Mouse (Mus musculus): ENCODE data around the gene Cbl. TPM values are rescaled to one million over a fixed set of nuclear protein-coding genes. Genes with fewer than 3 reads are reported as not detected.

Cbl gene
- polyA plus RNA-seq, 1 experiment from 2014 or later = 22.9 TPM

DNA sequence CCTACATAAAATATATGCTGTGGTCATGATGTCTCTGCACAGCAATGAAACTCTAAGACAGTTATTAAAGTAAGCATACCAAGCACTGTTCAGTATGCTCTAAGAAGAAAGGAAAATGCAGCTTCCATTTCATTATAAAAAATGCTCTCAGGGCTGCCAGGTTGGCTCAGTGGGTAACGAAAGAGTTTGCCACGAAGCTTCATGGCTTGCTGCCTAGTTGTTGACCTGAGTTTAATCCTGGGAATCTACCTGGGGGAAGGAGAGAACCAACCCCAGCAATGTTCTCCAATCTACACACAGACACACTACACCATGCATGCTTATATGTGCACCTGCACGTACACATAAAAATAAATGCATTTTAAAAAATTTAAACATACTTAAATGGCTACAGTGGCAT, 34.7 kb downstream of the Cbl start:
- no peak overlapping the region for H3K4me3 ChIP-seq (replicated peaks)
- peaks cover 53% of the 10 kb centered on the region for H3K36me3 ChIP-seq
- no peak for ATAC-seq (replicated peaks; ENCODE audit: low FRiP score)
- peak overlapping the region; percentile 58; the same call in 1 of the 2 replicates for H3K27ac ChIP-seq
- WGBS = 84% methylated on average over 3 of the region's 3 CpGs
- H3K4me1 ChIP-seq = no peaks in the 10 kb centered on the region
- no peaks in the 10 kb centered on the region for H3K27me3 ChIP-seq
- no peak overlapping the region for H3K9ac ChIP-seq
- no peak overlapping the region for H3K4me2 ChIP-seq
- no peaks in the 10 kb centered on the region for H3K9me3 ChIP-seq (replicated peaks)

GRCm38 (mm10) chr9:44196354-44196753, 37.5 kb downstream of the Cbl start:
- Histone ChIP-seq H3K27me3 (no peaks in the 10 kb centered on the region), H3K27ac (no peak overlapping the region), H3K4me2 (no peak overlapping the region), H3K9ac (no peak overlapping the region), H3K36me3 (peaks cover 51% of the 10 kb centered on the region), H3K4me3 (replicated peaks) (no peak overlapping the region), H3K9me3 (replicated peaks) (no peaks in the 10 kb centered on the region), H3K4me1 (no peaks in the 10 kb centered on the region)
- 95% methylated on average over 4 of the region's 4 CpGs for WGBS
- no peak for ATAC-seq (replicated peaks; ENCODE audit: low FRiP score)

- WGBS = 57% methylated on average over 1 of the region's 1 CpGs
- Histone ChIP-seq H3K9me3 (replicated peaks) (no peaks in the 10 kb centered on the region), H3K9ac (no peak overlapping the region), H3K27me3 (no peaks in the 10 kb centered on the region), H3K4me2 (no peak overlapping the region), H3K4me1 (no peaks in the 10 kb centered on the region), H3K36me3 (peaks cover 33% of the 10 kb centered on the region), H3K27ac (no peak overlapping the region), H3K4me3 (replicated peaks) (no peak overlapping the region)
- ATAC-seq (replicated peaks; ENCODE audit: low FRiP score) = no peak
Observed at GRCm38 (mm10) chr9:44194000-44194399, 39.8 kb downstream of the Cbl start.

GRCm38 (mm10) chr9:44192794-44193193, 41.1 kb downstream of the Cbl start:
- no peaks in the 10 kb centered on the region for H3K4me1 ChIP-seq
- no peak overlapping the region for H3K9ac ChIP-seq

DNA sequence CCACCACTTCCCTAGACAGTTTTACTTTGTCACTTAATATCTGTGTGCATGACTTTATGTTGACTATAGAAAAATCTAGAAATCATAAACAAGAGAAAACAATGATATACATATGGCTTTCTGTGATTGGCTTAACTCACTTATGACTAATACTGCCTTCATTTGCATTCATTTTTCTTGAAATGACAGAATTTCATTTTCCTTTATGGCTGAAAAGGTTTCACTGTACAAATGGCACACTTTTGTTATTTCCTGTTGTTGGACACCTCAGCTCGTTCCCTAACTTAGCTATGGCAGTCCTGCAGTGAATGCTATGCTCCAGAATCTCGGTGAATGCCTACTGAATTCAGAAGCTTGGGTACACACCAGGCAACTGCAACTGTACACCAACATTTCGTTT, 41.5 kb downstream of the Cbl start:
- Histone ChIP-seq H3K4me2 (no peak overlapping the region), H3K36me3 (peaks cover 18% of the 10 kb centered on the region), H3K27ac (no peak overlapping the region), H3K9me3 (replicated peaks) (no peaks in the 10 kb centered on the region), H3K4me1 (no peaks in the 10 kb centered on the region), H3K9ac (no peak overlapping the region), H3K4me3 (replicated peaks) (no peak overlapping the region), H3K27me3 (no peaks in the 10 kb centered on the region)
- no peak for ATAC-seq (replicated peaks; ENCODE audit: low FRiP score)
- WGBS = 88% methylated on average over 3 of the region's 3 CpGs

More at GRCm38 (mm10) chr9:44192794-44193193, 41.1 kb downstream of the Cbl start:
- 96% methylated on average over 5 of the region's 5 CpGs for WGBS
- Histone ChIP-seq H3K36me3 (peaks cover 23% of the 10 kb centered on the region), H3K27me3 (no peaks in the 10 kb centered on the region), H3K9me3 (replicated peaks) (no peaks in the 10 kb centered on the region), H3K4me2 (no peak overlapping the region), H3K4me3 (replicated peaks) (no peak overlapping the region), H3K27ac (no peak overlapping the region)
- ATAC-seq (replicated peaks; ENCODE audit: low FRiP score) = no peak

GRCm38 (mm10) chr9:44191166-44191565, 42.7 kb downstream of the Cbl start:
- peaks cover 14% of the 10 kb centered on the region for H3K36me3 ChIP-seq
- H3K4me1 ChIP-seq = no peaks in the 10 kb centered on the region
- no peak for ATAC-seq (replicated peaks; ENCODE audit: low FRiP score)
- no peak overlapping the region for H3K9ac ChIP-seq
- H3K9me3 ChIP-seq (replicated peaks) = no peaks in the 10 kb centered on the region
- WGBS = 66% methylated on average over 3 of the region's 3 CpGs
- no peaks in the 10 kb centered on the region for H3K27me3 ChIP-seq
- no peak overlapping the region for H3K4me2 ChIP-seq
- H3K4me3 ChIP-seq (replicated peaks) = no peak overlapping the region
- H3K27ac ChIP-seq = no peak overlapping the region

DNA sequence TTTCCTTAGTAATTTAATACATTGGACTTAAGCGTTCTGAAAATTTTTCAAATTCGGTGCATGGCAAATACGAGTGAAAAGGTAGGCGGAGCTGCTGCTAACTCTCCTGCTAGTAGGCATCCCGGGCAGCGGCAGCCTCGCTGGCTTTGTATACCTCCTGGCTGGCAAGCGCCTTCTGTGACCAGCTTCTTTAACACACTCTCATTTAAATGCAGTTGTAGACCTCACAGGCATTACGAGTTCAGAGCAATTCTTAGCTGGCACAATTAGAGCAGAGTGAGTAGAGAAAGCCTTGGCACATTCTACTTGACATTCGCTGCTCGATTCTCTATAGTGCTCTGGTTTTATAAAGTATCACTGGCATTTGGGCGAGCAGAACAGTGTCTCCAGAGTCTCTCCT, 45.6 kb downstream of the Cbl start:
- H3K27ac ChIP-seq = no peak overlapping the region
- ATAC-seq (replicated peaks; ENCODE audit: low FRiP score) = no peak
- 84% methylated on average over 12 of the region's 12 CpGs for WGBS

DNA sequence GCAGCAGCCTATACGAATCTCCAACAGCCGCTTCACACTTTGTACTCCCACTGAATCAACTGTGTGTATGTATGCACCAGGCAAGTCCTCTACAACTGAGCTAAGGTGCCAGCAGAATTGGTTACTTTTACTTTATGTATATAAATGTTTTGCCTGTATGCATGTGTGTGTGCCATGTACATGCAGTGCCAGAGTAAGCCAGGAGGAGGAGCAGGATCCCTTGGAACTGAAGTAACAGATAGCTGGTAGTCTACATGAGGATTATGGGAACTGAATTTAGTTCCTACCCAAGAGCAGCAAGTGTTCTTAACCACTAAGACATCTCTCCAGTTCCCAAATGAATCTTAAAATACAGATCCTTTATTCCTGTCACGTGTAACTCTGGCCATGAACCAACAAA, 51.6 kb downstream of the Cbl start:
- H3K27me3 ChIP-seq = no peaks in the 10 kb centered on the region
- no peaks in the 10 kb centered on the region for H3K4me1 ChIP-seq
- H3K9ac ChIP-seq = no peak overlapping the region
- 85% methylated on average over 3 of the region's 3 CpGs for WGBS
- H3K27ac ChIP-seq = no peak overlapping the region
- H3K4me2 ChIP-seq = no peak overlapping the region
- H3K4me3 ChIP-seq (replicated peaks) = no peak overlapping the region
- ATAC-seq (replicated peaks; ENCODE audit: low FRiP score) = no peak
- peaks cover 24% of the 10 kb centered on the region for H3K36me3 ChIP-seq
- H3K9me3 ChIP-seq (replicated peaks) = peaks cover 4% of the 10 kb centered on the region; the same call in 1 of the 2 replicates

More for the DNA sequence above, 45.6 kb downstream of the Cbl start:
- Histone ChIP-seq H3K9me3 (replicated peaks) (no peaks in the 10 kb centered on the region), H3K4me1 (no peaks in the 10 kb centered on the region), H3K27me3 (no peaks in the 10 kb centered on the region), H3K9ac (no peak overlapping the region), H3K36me3 (peaks cover 10% of the 10 kb centered on the region), H3K4me2 (no peak overlapping the region), H3K4me3 (replicated peaks) (no peak overlapping the region)

GRCm38 (mm10) chr9:44181537-44181936, 52.3 kb downstream of the Cbl start:
- Histone ChIP-seq H3K27me3 (no peaks in the 10 kb centered on the region), H3K9ac (no peak overlapping the region), H3K9me3 (replicated peaks) (peaks cover 4% of the 10 kb centered on the region; the same call in 1 of the 2 replicates), H3K36me3 (peaks cover 24% of the 10 kb centered on the region), H3K4me2 (no peak overlapping the region), H3K4me3 (replicated peaks) (no peak overlapping the region), H3K4me1 (no peaks in the 10 kb centered on the region), H3K27ac (no peak overlapping the region)
- 76% methylated on average over 5 of the region's 5 CpGs for WGBS
- no peak for ATAC-seq (replicated peaks; ENCODE audit: low FRiP score)

DNA sequence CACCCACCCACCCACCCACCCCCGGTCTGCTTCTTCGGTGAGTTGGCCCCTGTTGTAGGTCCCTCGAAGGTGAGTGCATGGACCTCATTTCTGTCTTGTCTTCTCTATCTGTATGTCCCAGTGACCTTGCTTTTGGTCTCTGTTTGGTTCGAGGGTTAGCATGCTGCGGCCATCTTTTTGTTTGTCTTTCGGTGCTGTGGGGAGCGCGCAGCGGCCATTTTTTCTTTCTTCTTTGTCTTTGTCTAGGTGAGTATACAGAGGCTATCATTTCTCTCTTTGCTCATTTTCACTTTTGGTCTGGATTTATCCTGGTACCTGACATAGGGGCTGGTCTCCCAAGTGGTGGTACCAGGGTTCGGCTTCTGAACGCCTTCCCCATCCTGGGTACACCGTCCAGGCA, 55.0 kb downstream of the Cbl start:
- no peak overlapping the region for H3K9ac ChIP-seq
- H3K27me3 ChIP-seq = no peaks in the 10 kb centered on the region
- no peak for ATAC-seq (replicated peaks; ENCODE audit: low FRiP score)
- H3K4me3 ChIP-seq (replicated peaks) = no peak overlapping the region
- peaks cover 4% of the 10 kb centered on the region; the same call in 1 of the 2 replicates for H3K9me3 ChIP-seq (replicated peaks)
- peaks cover 17% of the 10 kb centered on the region for H3K36me3 ChIP-seq
- H3K27ac ChIP-seq = no peak overlapping the region
- no peak overlapping the region for H3K4me2 ChIP-seq
- H3K4me1 ChIP-seq = peaks cover 10% of the 10 kb centered on the region
- WGBS = 97% methylated on average over 12 of the region's 12 CpGs

GRCm38 (mm10) chr9:44178389-44178788, 55.5 kb downstream of the Cbl start:
- ATAC-seq (replicated peaks; ENCODE audit: low FRiP score) = no peak
- H3K27ac ChIP-seq = no peak overlapping the region
- peaks cover 17% of the 10 kb centered on the region for H3K36me3 ChIP-seq
- no peak overlapping the region for H3K4me3 ChIP-seq (replicated peaks)
- H3K9ac ChIP-seq = no peak overlapping the region
- 85% methylated on average over 14 of the region's 14 CpGs for WGBS
- H3K27me3 ChIP-seq = no peaks in the 10 kb centered on the region
- H3K4me1 ChIP-seq = peaks cover 10% of the 10 kb centered on the region
- H3K9me3 ChIP-seq (replicated peaks) = peaks cover 4% of the 10 kb centered on the region; the same call in 1 of the 2 replicates
- no peak overlapping the region for H3K4me2 ChIP-seq

GRCm38 (mm10) chr9:44177405-44177804, 56.4 kb downstream of the Cbl start:
- H3K36me3 ChIP-seq = peaks cover 25% of the 10 kb centered on the region
- no peak overlapping the region for H3K27ac ChIP-seq
- H3K4me2 ChIP-seq = no peak overlapping the region
- no peak overlapping the region for H3K9ac ChIP-seq
- 82% methylated on average over 2 of the region's 2 CpGs for WGBS
- peaks cover 10% of the 10 kb centered on the region for H3K4me1 ChIP-seq
- no peaks in the 10 kb centered on the region for H3K27me3 ChIP-seq
- no peak overlapping the region for H3K4me3 ChIP-seq (replicated peaks)
- H3K9me3 ChIP-seq (replicated peaks) = peaks cover 4% of the 10 kb centered on the region; the same call in 1 of the 2 replicates
- no peak for ATAC-seq (replicated peaks; ENCODE audit: low FRiP score)

GRCm38 (mm10) chr9:44175957-44176356, 57.9 kb downstream of the Cbl start:
- WGBS = 77% methylated on average over 1 of the region's 1 CpGs
- Histone ChIP-seq H3K36me3 (peaks cover 40% of the 10 kb centered on the region), H3K27me3 (no peaks in the 10 kb centered on the region), H3K9me3 (replicated peaks) (peaks cover 4% of the 10 kb centered on the region; the same call in 1 of the 2 replicates), H3K4me3 (replicated peaks) (no peak overlapping the region), H3K27ac (peak overlapping the region; percentile 76; the same call in 1 of the 2 replicates), H3K4me1 (peaks cover 10% of the 10 kb centered on the region), H3K9ac (no peak overlapping the region), H3K4me2 (0 out of 2 replicates have a peak overlapping the region, but pooled peaks have one; percentile 9)
- no peak for ATAC-seq (replicated peaks; ENCODE audit: low FRiP score)

Measured in kidney, embryonic 15.5 days (tissue).